Mouse (Mus musculus) neutrophil, adult 5-6 weeks (primary cell): ENCODE measurements around the gene Acbd3. TPM values are rescaled to one million over a fixed set of nuclear protein-coding genes. Genes with fewer than 3 reads are reported as not detected.

Experiments
- ATAC-seq: fragments of 151-379, 151-347 bp; 2 replicates; pipeline ENCODE4 v1.8.0; 2017; ENCODE audit warnings: mild to moderate bottlenecking, moderate TSS enrichment; ENCODE audit not compliant: insufficient number of reproducible peaks, poor library complexity, low FRiP score, severe bottlenecking; ENCODE audit errors: extremely low read depth
- total RNA-seq: library from RNA; stranded (forward); fragments of 200-1000 nt; gene quantifications from 2 replicates; pipeline ENCODE4 v1.2.3, GENCODE M21; 2017

Acbd3 gene
- total RNA-seq = 89.5 and 91.6 TPM in 2 replicates

DNA sequence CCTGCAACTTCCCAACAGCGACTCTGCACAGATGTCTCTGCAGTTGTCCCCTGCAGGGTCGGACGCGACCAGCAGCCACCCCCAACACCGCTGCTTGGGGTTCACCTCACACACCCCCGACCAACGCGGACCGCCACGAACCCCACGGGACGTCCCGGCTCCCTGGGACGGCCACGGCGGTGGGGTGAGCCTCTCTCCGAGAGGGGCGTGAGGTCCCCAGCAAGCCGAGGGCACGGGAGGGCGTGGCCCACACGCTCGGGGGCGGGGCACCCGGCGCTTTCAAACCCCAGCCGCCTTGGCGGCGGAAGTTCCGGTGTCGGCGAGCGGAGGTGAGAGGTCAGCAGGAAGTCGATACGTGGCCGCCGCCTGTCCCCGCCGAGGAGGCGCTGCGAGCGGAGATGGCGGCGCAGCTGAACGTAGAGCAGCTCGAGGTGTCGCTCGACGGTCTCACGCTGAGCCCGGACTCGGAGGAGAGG lies at the start of gene Acbd3:
Gene Acbd3 (plus strand): TSS at position 340 of the 476 bp plus-strand sequence.
- peak; percentile 89 for ATAC-seq

GRCm38 (mm10) chr1:180691284-180691683 lies 34.6 kb upstream of the Acbd3 start:
- ATAC-seq = no peak

DNA sequence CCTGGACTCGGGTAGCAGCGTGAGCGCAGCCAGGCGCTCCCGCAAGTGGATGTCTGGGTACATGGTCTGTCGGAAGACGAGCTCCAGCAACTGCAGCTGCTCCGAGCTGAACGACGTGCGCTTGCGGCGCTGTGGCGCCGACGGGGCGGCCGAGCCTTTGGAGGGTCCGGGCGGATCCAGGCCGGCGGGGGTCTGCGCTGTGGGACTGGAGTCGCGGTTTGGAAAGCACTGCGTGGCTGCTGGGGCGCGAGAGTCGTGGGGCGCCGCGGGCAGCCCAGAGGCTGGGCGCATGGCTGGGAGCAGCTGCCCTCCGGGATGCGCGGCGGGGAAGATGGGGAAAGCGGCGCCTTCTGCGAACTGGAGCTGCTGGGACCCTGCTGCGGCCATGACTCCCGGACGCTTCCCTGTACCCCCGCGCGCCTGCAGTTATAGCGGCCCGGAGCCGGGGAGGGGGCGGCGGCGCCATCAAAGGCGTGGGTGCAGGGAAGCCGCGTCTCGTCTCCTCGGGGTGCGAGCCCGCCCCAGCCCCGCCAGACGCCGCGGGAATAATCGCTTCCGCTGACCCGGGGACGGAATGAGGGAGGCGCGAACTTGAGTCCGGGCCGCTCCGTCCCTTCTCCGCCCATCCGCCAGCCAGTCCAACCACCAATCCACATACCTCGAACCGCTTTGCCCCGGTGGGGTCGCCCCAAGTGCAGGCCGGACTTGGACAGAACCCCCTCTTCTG lies 29.1 kb upstream of the Acbd3 start, which contains the start of gene Mixl1:
Gene Mixl1 (minus strand): TSS at position 409 of the 727 bp plus-strand sequence.
- no peak for ATAC-seq

- no peak for ATAC-seq
These were observed 27.8 kb upstream of the Acbd3 start for GRCm38 (mm10) chr1:180698063-180698462.

GRCm38 (mm10) chr1:180703400-180703799 lies 22.4 kb upstream of the Acbd3 start:
- ATAC-seq = no peak

- no peak for ATAC-seq
These were observed 18.5 kb upstream of the Acbd3 start for GRCm38 (mm10) chr1:180707368-180707767.

- no peak for ATAC-seq
These were observed 18.0 kb upstream of the Acbd3 start for GRCm38 (mm10) chr1:180707813-180708212.

- ATAC-seq = no peak
These were observed 16.7 kb upstream of the Acbd3 start for GRCm38 (mm10) chr1:180708935-180709776.

GRCm38 (mm10) chr1:180718756-180719155 lies 7.1 kb upstream of the Acbd3 start:
- no peak for ATAC-seq

GRCm38 (mm10) chr1:180719483-180719882 lies 6.4 kb upstream of the Acbd3 start:
- no peak for ATAC-seq

DNA sequence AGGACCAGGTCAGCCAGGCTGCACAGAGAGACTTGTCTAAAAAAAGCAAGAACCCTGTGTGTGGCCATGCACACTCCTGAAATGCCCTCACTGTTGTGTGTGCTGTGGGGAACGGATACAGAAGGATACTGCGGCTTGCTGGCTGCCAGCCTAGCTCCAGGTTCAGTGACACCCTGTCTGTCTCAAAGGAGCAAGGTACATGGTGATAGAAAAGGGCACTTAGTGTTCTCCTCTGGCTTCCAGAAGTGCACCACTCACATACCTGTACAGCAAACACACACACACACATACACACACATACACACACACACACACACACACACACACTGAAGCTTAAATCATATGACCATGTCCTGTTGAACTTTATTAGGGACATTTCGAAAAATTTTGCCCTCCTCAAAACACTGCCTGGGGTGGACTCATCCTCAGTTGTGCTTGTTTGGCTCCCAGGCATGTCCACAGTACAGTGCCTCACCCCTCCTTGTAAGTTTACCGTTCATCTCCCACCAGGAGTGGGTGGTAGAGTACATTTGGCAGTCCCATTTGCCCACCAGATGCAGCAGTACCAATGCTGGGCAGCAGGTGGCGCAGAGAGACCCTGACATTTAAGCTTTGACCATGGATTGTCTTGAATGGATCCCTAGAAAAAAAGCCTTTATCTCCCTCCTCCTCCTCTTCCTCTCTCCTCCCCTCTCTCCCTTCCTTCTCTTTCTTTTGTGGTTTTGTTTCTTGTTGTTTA lies 5.7 kb upstream of the Acbd3 start:
- peak; percentile 86 for ATAC-seq

GRCm38 (mm10) chr1:180722608-180723007 lies 3.2 kb upstream of the Acbd3 start:
- no peak for ATAC-seq

GRCm38 (mm10) chr1:180723701-180724238 lies 2.1 kb upstream of the Acbd3 start:
- no peak for ATAC-seq

DNA sequence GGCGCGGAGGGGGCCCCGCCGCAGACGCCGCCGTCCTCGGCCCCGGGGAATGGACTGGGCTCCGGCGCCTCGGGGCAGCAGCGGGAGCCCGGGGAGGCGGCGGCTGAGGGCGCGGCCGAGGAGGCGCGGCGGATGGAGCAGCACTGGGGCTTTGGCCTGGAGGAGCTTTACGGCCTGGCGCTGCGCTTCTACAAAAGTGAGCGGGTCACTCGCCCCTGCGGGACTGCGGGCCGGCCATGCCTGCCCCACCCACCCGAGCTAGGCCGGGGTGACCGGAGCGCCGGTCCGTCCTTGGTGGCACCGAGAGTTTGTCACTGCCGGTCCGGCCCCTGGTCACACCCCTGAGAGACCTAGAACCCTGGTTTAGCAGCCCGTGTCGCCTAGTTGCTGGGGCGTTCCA lies 340 bp downstream of the Acbd3 start:
- ATAC-seq = peak; percentile 18; the same call in 1 of the 2 replicates

DNA sequence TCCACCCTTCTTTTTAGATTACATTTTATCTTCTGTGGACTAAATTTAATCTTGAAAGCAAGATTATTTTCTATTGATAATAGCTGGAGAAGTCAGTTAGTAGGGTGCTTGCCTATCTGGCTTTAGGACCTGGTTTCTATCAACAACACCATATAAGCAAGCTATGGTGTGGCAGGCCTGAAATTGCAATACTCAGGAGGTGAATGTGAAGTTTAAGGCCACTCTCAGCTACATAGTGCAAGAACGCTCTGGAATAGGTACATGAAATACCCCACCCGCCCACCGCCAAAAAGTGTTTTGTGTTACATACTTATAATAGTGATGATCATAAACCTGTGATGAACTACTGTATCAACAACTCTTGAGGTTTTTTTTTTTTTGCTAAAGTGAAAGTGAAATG lies 3.4 kb downstream of the Acbd3 start:
- no peak for ATAC-seq

DNA sequence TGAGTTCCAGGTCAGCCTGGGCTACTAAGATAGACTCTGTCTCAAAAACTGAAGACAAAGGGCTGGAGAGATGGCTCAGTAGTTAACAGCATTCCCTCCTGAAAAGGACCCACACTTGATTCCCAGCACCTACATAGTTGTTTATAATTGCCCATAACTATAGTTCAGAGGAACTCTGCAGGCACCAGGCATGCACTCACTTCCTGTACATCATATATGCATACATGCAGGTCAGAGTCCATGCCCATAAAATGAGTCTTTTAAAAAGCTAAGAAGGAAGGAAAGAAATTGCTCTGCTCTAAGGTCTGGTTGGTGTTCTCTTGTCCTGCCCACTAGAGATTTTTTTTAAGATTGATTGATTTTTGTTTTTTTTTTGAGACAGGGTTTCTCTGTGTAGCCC lies 22.0 kb downstream of the Acbd3 start:
- ATAC-seq = no peak

DNA sequence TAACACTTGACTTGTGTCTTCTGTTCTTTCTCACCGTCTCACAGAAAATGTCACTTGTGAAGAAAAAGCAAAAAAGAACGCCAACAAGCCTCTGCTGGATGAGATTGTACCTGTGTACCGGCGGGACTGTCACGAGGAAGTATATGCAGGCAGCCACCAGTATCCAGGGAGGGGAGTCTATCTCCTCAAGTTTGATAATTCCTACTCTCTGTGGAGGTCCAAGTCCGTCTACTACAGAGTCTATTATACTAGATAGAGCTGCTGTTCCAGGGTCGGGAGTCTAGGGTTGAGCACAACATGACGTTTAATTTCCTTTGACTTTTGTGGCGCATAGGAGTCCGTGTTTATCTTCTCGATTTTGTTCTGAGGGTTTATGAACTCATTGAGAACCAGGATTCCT lies 26.3 kb downstream of the Acbd3 start:
- ATAC-seq = no peak

GRCm38 (mm10) chr1:180754376-180754775 lies 28.5 kb downstream of the Acbd3 start:
- no peak for ATAC-seq

DNA sequence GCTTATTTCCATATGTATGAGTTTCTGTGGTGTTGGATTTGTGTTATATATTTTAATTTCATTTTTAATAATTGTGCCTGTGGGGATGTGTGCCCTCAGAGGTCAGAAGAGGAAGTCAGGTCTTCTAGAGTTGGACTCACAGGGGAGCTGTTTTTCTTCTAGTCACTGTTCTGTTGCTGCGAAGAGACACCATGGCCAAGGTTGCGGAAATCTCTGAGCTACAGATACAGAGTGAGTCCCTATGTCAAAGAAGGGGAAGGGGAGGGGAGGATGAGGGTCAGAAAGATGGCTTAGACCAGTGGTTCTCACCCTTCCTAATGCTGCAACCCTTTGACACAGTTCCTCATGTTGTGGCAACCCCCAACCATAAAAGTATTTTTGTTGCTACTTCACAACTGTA lies 30.9 kb downstream of the Acbd3 start:
- no peak for ATAC-seq
